Mouse (Mus musculus) spleen, adult 2 months (tissue): ENCODE results near the gene Ift81. TPM values are rescaled to one million over a fixed set of nuclear protein-coding genes. Genes with fewer than 3 reads are reported as not detected.

Experiments used
- DNase-seq, 2 experiments: peaks; one replicate each; pipeline versions ENCODE4 v3.0.0 to v3.0.0-alpha.2; 2012 to 2021; ENCODE audit warnings: low spot score in 2 of 2, low read depth in 1 of 2
- H3K27ac ChIP-seq: fragments of 200-500 bp; 2 replicates; pipeline ENCODE4 v1.5.1; 2012; ENCODE audit warnings: low read length, inconsistent platforms; ENCODE audit not compliant: insufficient read depth
- H3K27me3 ChIP-seq: fragments of 200-500 bp; 2 replicates; pipeline ENCODE4 v1.6.1; 2012; ENCODE audit warnings: mild to moderate bottlenecking, moderate library complexity, low read length, inconsistent platforms; ENCODE audit not compliant: control insufficient read depth, insufficient read depth
- H3K36me3 ChIP-seq: fragments of 200-500 bp; 2 replicates; pipeline ENCODE4 v1.6.1; 2012; ENCODE audit warnings: mild to moderate bottlenecking, low read length, inconsistent platforms; ENCODE audit not compliant: control insufficient read depth, insufficient read depth
- H3K4me1 ChIP-seq: fragments of 200-500 bp; 2 replicates; pipeline ENCODE4 v1.6.1; 2011; ENCODE audit warnings: inconsistent platforms; ENCODE audit not compliant: control insufficient read depth, insufficient read depth, insufficient read length
- H3K4me3 ChIP-seq: fragments of 200-500 bp; 2 replicates; pipeline ENCODE4 v1.5.1; 2011; ENCODE audit warnings: mild to moderate bottlenecking, inconsistent platforms; ENCODE audit not compliant: insufficient read depth, insufficient read length; ENCODE audit errors: extremely low read depth
- CTCF ChIP-seq: fragments of 200-500 bp; IDR thresholded peaks from 2 replicates; pipeline ENCODE4 v1.5.1; 2011; ENCODE audit warnings: mild to moderate bottlenecking, inconsistent platforms; ENCODE audit not compliant: insufficient read depth, insufficient read length, insufficient replicate concordance; ENCODE audit errors: extremely low read depth
- POLR2A ChIP-seq: fragments of 200-500 bp; IDR thresholded peaks from 2 replicates; pipeline ENCODE4 v1.6.1; 2011; ENCODE audit warnings: low read depth, low read length, inconsistent platforms
- WGBS: fragments of 180-500 bp; shearing (Covaris S2); methylation state at CpG from one replicate; pipeline ENCODE4 v1.1.7; 2018; 5-methylcytosine and 5-hydroxymethylcytosine counted together
- polyA plus RNA-seq: library from polyadenylated mRNA; depleted of rRNA; stranded (reverse); fragments of >200 nt; gene quantifications from 2 replicates; pipeline ENCODE4 v1.2.3, GENCODE M21; 2012

The Ift81 gene
- polyA plus RNA-seq, 1 experiment: 0.34 TPM

DNA sequence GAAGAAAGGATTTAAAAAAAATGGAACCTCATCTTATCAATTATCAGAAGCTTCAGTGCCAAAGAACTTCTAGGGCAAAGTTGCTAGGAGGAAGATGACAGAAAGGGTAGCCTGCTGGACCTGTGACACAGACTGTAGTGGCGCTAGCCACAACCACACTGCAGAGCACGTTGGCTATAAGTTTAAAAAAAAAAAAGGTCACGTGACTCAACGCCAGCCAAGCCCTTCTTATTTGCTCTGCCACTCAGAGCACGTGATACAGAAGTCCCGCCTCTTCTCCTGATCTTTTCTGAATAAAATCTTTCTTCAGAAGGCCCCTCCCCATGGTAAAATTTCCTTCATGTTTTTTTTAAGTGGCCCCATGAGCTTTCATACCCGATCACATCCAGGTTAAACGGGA, 20.9 kb upstream of the Ift81 start:
- WGBS: 61% methylated on average over 8 of the region's 8 CpGs
- no peak for DNase-seq
- Histone ChIP-seq H3K4me3 (no peak overlapping the region), H3K4me1 (no peaks in the 10 kb centered on the region), H3K27ac (no peak overlapping the region), H3K27me3 (no peaks in the 10 kb centered on the region; the same call in 1 of the 2 replicates), H3K36me3 (no peaks in the 10 kb centered on the region)
- no peak for TF ChIP-seq POLR2A
- no peak for TF ChIP-seq CTCF

DNA sequence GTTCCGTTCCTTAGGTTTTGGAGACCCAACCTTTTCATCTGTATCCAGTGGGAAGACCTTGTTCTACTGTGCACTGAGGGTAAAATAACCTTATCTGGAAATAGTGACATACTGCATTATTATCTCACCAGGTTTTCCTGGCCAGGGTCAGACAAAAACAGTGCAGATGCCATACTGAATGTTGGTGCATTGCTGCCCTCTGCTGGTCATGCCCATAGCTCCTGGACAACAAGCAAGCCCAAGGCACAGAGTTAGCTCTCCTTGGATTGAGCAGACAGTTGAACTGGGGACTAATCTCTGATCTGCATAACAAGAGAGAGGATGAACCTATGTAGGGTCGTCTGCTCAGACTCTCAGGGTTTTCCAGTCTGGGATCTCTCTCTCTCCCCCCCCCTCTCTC, 12.9 kb upstream of the Ift81 start:
- Histone ChIP-seq H3K36me3 (no peaks in the 10 kb centered on the region), H3K27ac (no peak overlapping the region), H3K4me3 (no peak overlapping the region), H3K4me1 (no peaks in the 10 kb centered on the region), H3K27me3 (no peaks in the 10 kb centered on the region; the same call in 1 of the 2 replicates)
- TF ChIP-seq POLR2A (no peak), CTCF (peak; percentile 89; the same call in 1 of the 2 replicates)
- peak; percentile 68 to 81 for DNase-seq
- 42% methylated on average over 2 of the region's 2 CpGs for WGBS

DNA sequence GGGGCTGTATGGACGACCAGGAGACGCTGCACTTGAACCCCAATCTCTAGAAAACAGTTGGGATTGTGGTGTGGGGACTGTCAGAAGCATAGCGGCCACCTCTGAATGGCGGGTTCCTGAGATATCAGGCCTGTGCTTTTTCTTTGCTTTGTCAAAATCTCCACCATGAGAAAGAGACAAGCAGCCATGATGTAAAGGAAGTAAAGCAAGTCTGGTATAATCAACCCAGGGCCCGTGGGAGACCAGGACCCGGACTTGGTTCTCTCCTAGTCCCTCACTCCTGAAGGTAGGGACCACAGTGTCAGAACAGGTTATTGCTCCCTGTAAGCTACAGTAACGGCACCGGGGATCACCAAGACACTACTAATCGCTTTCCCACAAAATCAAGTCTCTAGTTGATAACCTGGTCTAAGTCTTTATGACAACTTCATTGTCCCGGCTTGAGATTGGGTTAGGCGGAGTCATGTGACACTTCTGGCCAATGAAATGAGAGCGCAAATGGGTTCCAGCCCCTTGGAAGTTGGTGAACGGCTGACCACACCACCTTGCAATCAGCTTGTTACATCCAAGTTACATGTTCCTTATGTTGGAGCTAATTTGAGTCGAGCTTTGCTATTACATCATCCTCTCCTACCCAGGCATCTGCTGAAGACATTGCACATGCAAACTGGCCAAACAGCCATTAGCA, 11.4 kb upstream of the Ift81 start:
- DNase-seq: no peak
- Histone ChIP-seq H3K4me1 (no peaks in the 10 kb centered on the region), H3K36me3 (no peaks in the 10 kb centered on the region), H3K27me3 (no peaks in the 10 kb centered on the region), H3K4me3 (no peak overlapping the region), H3K27ac (no peak overlapping the region)
- TF ChIP-seq CTCF (no peak), POLR2A (no peak)
- WGBS: 85% methylated on average over 14 of the region's 14 CpGs

DNA sequence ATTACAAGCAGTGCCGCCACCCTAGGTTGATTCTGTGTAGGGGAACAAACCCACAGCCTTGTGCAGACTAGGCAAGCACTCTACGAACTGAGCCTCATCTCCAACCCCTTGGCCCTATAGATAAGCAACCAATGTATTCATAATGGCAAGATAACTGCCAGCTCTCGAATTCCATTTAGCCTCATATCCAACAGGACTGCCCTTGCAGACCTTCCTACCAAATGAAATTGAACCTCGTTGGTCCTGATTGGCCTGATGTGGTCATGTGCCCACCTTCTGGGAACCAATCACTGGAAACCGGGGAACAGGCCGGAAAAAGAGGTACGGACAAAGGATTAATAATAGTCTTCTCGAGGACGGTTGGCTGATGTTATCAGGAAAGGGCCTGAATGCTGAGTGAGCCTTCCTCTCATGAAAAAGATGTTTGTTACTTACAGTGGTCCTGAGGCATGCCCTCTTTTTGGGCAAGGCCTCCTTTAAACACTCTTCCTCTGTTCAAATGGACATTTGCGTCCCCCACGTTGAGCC, 10.7 kb upstream of the Ift81 start:
- Histone ChIP-seq H3K36me3 (no peaks in the 10 kb centered on the region), H3K4me1 (no peaks in the 10 kb centered on the region), H3K4me3 (no peak overlapping the region), H3K27me3 (no peaks in the 10 kb centered on the region), H3K27ac (no peak overlapping the region)
- no peak for DNase-seq
- 86% methylated on average over 11 of the region's 11 CpGs for WGBS
- TF ChIP-seq CTCF: no peak
- no peak for TF ChIP-seq POLR2A

DNA sequence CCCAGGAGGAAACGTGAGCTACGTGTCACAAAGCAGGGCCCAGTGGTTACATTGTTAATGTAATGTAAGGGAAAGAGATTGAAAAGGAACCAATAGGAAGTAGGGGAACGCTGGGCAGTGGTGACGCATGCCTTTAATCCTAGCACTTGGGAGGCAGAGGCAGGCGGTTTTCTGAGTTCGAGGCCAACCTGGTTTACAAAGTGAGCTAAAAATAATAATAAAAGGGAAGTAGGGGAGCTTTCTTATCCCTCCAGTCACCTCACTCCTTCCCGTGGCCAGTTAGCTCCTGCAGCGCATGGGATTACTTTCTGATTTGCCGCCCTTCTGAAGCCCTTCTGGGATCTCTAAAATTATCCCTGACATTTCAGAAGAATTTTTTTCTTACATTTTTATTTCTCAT, 9.5 kb upstream of the Ift81 start:
- TF ChIP-seq CTCF: no peak
- no peak for TF ChIP-seq POLR2A
- Histone ChIP-seq H3K4me3 (no peak overlapping the region), H3K27me3 (no peaks in the 10 kb centered on the region), H3K27ac (no peak overlapping the region), H3K36me3 (no peaks in the 10 kb centered on the region), H3K4me1 (no peaks in the 10 kb centered on the region)
- WGBS: 50% methylated on average over 9 of the region's 9 CpGs
- no peak for DNase-seq

- 81% methylated on average over 5 of the region's 5 CpGs for WGBS
These were observed 8.2 kb upstream of the Ift81 start for GRCm38 (mm10) chr5:122622526-122622925.

GRCm38 (mm10) chr5:122621376-122621886, 7.1 kb upstream of the Ift81 start:
- no peaks in the 10 kb centered on the region for H3K36me3 ChIP-seq
- no peak for DNase-seq
- H3K4me3 ChIP-seq: no peak overlapping the region
- WGBS: 85% methylated on average over 7 of the region's 7 CpGs
- H3K27me3 ChIP-seq: no peaks in the 10 kb centered on the region
- no peaks in the 10 kb centered on the region for H3K4me1 ChIP-seq
- TF ChIP-seq POLR2A: no peak
- TF ChIP-seq CTCF: no peak
- H3K27ac ChIP-seq: peak overlapping the region; percentile 17; the same call in 1 of the 2 replicates

More at GRCm38 (mm10) chr5:122622526-122622925, 8.2 kb upstream of the Ift81 start:
- H3K4me3 ChIP-seq: no peak overlapping the region
- H3K36me3 ChIP-seq: no peaks in the 10 kb centered on the region
- H3K27me3 ChIP-seq: no peaks in the 10 kb centered on the region
- 0 out of 2 replicates have a peak overlapping the region, but pooled peaks have one; percentile 14 for H3K27ac ChIP-seq
- no peaks in the 10 kb centered on the region for H3K4me1 ChIP-seq
- TF ChIP-seq CTCF: no peak
- no peak for TF ChIP-seq POLR2A
- no peak for DNase-seq
